Mouse (Mus musculus) thymus, adult 2 months (tissue): ENCODE data around the gene Phlpp1. TPM values are rescaled to one million over a fixed set of nuclear protein-coding genes. Genes with fewer than 3 reads are reported as not detected.
A peak's percentile ranks its signal among the peaks of the same experiment; 100 is the strongest.
"Not testable (repeated sequence)": the region's sequence is repeated elsewhere in the genome, so short reads cannot be mapped to it uniquely, and the experiment has no call there.

Experiments
- DNase-seq: peaks from one replicate; pipeline ENCODE4 v3.0.0; 2021
- H3K27ac ChIP-seq: fragments of 200-500 bp; 2 replicates; pipeline ENCODE4 v1.5.1; 2012; ENCODE audit warnings: low read length, control low read depth; ENCODE audit not compliant: control insufficient read depth, insufficient read depth
- H3K27me3 ChIP-seq: fragments of 200-500 bp; 2 replicates; pipeline ENCODE4 v1.6.1; 2012; ENCODE audit warnings: mild to moderate bottlenecking, low read length, moderate library complexity, mixed read lengths; ENCODE audit not compliant: control insufficient read depth, insufficient read depth
- H3K36me3 ChIP-seq: fragments of 200-500 bp; 2 replicates; pipeline ENCODE4 v1.6.1; 2012; ENCODE audit warnings: mild to moderate bottlenecking, low read length, moderate library complexity; ENCODE audit not compliant: control insufficient read depth, insufficient read depth
- H3K4me1 ChIP-seq: fragments of 200-500 bp; replicated peaks from 2 replicates; pipeline ENCODE4 v1.6.1; 2012; ENCODE audit warnings: low read length; ENCODE audit not compliant: control insufficient read depth, insufficient read depth
- H3K4me3 ChIP-seq: fragments of 200-500 bp; 2 replicates; pipeline ENCODE4 v1.5.1; 2012; ENCODE audit warnings: mild to moderate bottlenecking, low read length, control low read depth, moderate library complexity; ENCODE audit not compliant: control insufficient read depth, insufficient read depth
- CTCF ChIP-seq: fragments of 200-500 bp; IDR thresholded peaks from 2 replicates; pipeline ENCODE4 v1.5.1; 2012; ENCODE audit warnings: mild to moderate bottlenecking, control low read depth, low read length, moderate library complexity, borderline replicate concordance; ENCODE audit not compliant: control insufficient read depth, poor library complexity, insufficient read depth; ENCODE audit errors: extremely low read depth
- POLR2A ChIP-seq: fragments of 200-500 bp; IDR thresholded peaks from 2 replicates; pipeline ENCODE4 v1.6.1; 2012; ENCODE audit warnings: mild to moderate bottlenecking, low read length, control low read depth, moderate library complexity; ENCODE audit not compliant: control insufficient read depth, poor library complexity, insufficient read depth; ENCODE audit errors: extremely low read depth
- WGBS: fragments of 180-500 bp; shearing (Covaris S2); methylation state at CpG from one replicate; pipeline ENCODE4 v1.1.7; 2018; 5-methylcytosine and 5-hydroxymethylcytosine counted together
- polyA plus RNA-seq: library from polyadenylated mRNA; depleted of rRNA; stranded (reverse); fragments of >200 nt; gene quantifications from 2 replicates; pipeline ENCODE4 v1.2.3, GENCODE M21; 2012

The Phlpp1 gene
- polyA plus RNA-seq, 1 experiment, result 7.0 TPM

DNA sequence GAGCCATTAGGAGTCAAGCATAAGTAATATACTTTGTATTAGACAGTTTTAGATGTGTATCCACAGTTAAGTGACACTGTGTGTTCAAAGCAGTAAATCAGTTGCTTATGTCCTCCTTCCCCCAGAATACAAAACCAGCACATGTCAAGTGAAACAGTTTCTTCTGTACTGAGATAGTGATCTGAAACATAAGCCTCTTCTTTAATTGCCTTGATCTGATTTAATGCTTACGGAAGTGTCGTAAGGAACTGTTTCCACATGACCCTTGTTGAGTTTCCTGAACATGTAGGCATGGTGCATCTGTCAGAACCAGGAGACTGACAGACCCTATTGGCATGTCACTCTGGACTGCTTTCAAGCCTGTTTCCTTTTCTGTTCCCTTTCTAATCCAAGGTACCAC lies 118.0 kb downstream of the Phlpp1 start:
- WGBS, result 92% methylated on average over 2 of the region's 2 CpGs

DNA sequence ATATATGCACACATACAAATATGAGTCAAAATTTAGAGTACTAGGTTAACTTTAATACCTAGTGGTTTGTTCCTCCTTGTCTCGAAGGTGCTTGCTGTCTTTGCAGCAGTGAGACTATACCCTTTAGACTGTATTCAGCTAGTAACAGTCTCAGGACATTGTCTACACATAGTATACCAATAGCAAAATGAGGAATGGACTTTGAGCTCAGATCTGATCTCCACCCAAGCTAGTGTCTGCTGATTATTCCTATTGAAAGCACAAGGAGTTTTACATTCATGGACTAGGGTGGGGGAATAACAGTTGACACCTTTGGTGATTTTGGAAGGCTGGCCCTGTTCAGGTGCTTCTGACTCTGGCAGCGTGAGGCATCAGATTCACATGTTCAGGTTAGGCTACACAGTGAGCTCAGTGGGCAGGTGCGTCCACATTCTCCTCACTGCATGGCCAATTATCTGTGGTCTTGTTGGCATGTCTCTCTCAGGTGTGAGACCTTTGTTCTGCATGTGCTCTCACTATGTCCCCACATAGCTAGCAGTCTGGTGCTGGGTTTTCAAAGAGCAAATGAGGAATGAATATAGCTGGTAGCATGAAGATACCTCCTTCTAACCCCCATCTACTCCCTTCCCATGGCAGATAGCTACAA lies 138.0 kb downstream of the Phlpp1 start:
- no peak for TF ChIP-seq CTCF
- TF ChIP-seq POLR2A, result no peak
- WGBS, result 97% methylated on average over 3 of the region's 3 CpGs
- no peak for DNase-seq
- Histone ChIP-seq H3K4me3 (no peak overlapping the region), H3K27ac (no peak overlapping the region), H3K4me1 (no peaks in the 10 kb centered on the region), H3K36me3 (no peaks in the 10 kb centered on the region), H3K27me3 (no peaks in the 10 kb centered on the region)

More for the DNA sequence above, 118.0 kb downstream of the Phlpp1 start:
- H3K4me1 ChIP-seq, result no peaks in the 10 kb centered on the region
- no peaks in the 10 kb centered on the region for H3K36me3 ChIP-seq
- H3K4me3 ChIP-seq, result no peak overlapping the region
- H3K27me3 ChIP-seq, result no peaks in the 10 kb centered on the region
- DNase-seq, result no peak
- TF ChIP-seq CTCF (no peak), POLR2A (no peak)
- H3K27ac ChIP-seq, result no peak overlapping the region

DNA sequence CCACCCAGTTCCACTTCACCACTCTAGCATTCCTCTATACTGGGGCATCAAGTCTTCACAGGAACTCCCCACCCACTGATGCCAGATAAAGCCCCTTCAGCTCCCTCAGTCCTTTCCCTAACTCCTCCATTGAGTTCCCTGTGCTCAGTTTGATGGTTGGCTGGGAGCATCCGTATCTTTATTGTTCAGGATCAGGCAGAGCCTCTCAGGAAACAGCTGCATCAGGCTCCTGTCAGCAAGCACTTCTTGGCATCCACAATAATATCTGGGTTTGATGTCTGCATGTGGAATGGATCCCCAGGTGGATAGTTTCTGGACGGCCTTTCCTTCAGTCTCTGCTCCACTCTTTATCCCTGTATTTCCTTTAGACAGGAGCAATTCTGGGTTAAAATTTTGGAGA lies 138.7 kb downstream of the Phlpp1 start:
- H3K4me3 ChIP-seq, result no peak overlapping the region
- DNase-seq, result no peak
- H3K27ac ChIP-seq, result no peak overlapping the region
- TF ChIP-seq CTCF (no peak), POLR2A (no peak)
- no peaks in the 10 kb centered on the region for H3K4me1 ChIP-seq
- no peaks in the 10 kb centered on the region for H3K27me3 ChIP-seq
- H3K36me3 ChIP-seq, result no peaks in the 10 kb centered on the region
- WGBS, result 92% methylated on average over 2 of the region's 2 CpGs

DNA sequence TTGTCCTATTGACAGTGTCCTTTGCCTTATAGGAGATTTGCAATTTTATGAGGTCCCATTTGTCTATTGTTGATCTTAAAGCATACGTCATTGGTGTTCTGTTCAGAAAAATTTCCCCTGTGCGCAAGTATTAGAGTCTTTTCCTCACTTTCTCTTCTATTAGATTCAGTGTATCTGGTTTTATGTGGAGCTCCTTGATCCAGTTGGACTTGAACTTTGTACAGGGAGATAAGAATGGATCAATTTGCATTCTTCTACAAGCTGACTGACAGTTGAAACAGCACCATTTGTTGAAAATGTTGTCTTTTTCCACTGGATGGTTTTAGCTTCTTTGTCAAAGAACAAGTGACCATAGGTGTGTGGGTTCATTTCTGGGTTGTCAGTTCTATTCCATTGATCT lies 140.3 kb downstream of the Phlpp1 start:
- not testable (repeated sequence) for H3K27ac ChIP-seq, H3K27me3 ChIP-seq, DNase-seq, H3K36me3 ChIP-seq, H3K4me3 ChIP-seq, H3K4me1 ChIP-seq
- WGBS, result 100% methylated on average over 2 of the region's 2 CpGs

DNA sequence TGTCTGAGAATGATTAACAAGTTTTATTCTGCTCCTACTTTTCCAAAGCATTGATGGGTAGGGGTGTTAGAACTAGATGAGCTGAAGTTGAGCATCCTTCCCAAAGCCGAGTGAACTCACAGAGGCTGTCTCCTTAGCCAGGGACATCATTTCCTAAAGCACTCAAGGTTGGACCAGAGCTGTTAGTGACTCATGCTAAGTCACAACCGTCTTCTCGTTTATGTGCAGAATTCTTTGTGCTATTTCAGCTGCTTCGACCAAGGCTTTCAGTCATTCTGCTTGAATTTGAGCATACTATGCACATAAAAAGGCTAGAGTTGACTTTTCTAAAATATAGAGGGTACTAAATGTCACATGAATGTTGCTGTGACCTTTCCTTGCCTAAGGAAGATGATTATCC lies 142.9 kb downstream of the Phlpp1 start:
- DNase-seq, result no peak
- TF ChIP-seq POLR2A, result no peak
- no peak for TF ChIP-seq CTCF
- H3K36me3 ChIP-seq, result no peaks in the 10 kb centered on the region
- H3K4me3 ChIP-seq, result no peak overlapping the region
- 96% methylated on average over 4 of the region's 4 CpGs for WGBS
- peaks cover 4% of the 10 kb centered on the region for H3K4me1 ChIP-seq
- no peaks in the 10 kb centered on the region for H3K27me3 ChIP-seq
- no peak overlapping the region for H3K27ac ChIP-seq

DNA sequence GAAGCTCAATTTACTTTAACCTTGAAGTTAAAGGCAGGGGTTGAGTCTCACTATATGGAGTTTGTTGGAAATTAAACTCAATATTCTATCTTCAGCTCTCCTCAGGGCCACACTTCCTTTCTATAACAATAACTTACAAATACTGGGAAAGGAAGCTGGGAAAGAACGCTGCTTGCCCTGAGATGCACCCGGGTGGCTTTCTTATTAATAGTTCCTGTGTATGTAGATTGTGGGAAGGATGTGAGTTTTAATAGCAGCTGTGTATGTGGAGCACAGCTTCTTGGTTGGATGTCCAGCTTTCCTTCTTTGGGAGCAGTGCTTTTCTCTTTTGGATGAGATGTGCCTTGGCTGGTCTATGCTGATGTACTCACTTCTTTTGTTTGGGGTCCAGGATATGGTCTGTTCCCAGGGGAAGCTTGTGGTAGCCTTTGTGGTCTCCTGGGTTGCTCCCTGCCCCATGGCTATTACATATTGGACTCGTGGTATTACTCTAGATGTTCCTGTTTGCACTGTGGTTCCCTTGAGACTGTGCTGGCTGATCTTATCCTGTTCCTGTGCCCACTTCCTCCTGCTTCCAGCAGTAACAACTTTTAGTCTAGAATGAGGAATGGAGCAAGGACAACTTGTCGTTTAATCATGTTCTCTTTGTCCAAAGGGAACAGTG lies 145.2 kb downstream of the Phlpp1 start:
- no peak for DNase-seq
- Histone ChIP-seq H3K27me3 (no peaks in the 10 kb centered on the region), H3K4me1 (peaks cover 4% of the 10 kb centered on the region), H3K36me3 (no peaks in the 10 kb centered on the region), H3K27ac (no peak overlapping the region), H3K4me3 (no peak overlapping the region)
- 24% methylated on average over 4 of the region's 4 CpGs for WGBS
- TF ChIP-seq CTCF, result no peak
- TF ChIP-seq POLR2A, result no peak

DNA sequence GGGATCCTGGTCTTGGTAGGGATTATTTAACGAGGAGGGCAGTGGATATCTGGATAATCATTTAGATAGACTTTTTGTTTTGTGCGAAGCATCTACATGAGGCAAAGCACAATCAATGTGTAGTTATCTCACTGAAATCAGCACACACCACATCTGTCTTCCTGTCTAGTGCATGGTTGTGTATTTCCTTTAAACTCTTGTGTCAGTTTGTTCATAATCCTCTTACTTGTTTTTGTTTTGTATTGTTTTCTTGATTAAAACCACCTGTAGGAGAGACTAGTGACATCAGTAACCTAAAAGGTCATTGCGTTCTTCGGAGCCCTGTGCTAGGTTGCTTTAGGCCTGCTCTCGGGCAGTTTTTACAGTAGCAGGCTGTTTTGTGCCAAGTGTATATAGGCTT lies 146.8 kb downstream of the Phlpp1 start:
- peaks cover 4% of the 10 kb centered on the region for H3K4me1 ChIP-seq

More for the DNA sequence above, 146.8 kb downstream of the Phlpp1 start:
- Histone ChIP-seq H3K36me3 (no peaks in the 10 kb centered on the region), H3K27ac (0 out of 2 replicates have a peak overlapping the region, but pooled peaks have one; percentile 42), H3K4me3 (no peak overlapping the region), H3K27me3 (no peaks in the 10 kb centered on the region)
- 60% methylated on average over 5 of the region's 5 CpGs for WGBS
- DNase-seq, result no peak
- no peak for TF ChIP-seq CTCF
- no peak for TF ChIP-seq POLR2A
